Mouse (Mus musculus): ENCODE measurements around the gene Igsf21.

- TF ChIP-seq E2F4 (IDR thresholded peaks at IDR 0.05; ENCODE audit: insufficient read depth) = no peak
- no peak for TF ChIP-seq TCF12 (IDR thresholded peaks at IDR 0.05; ENCODE audit: insufficient read depth, poor library complexity, severe bottlenecking)
- TF ChIP-seq SRF (IDR thresholded peaks at IDR 0.05; ENCODE audit: control insufficient read depth, insufficient read length, low read depth) = no peak
- no peak for TF ChIP-seq POLR2A (IDR thresholded peaks at IDR 0.05; ENCODE audit: insufficient read length, low read depth)
- TF ChIP-seq USF1 (IDR thresholded peaks at IDR 0.05; ENCODE audit: low read depth) = no peak
- TF ChIP-seq MYOD1 (IDR thresholded peaks at IDR 0.05; ENCODE audit: control insufficient read depth in 1 of 3, insufficient read length in 2 of 3, low read depth in 2 of 3) = no peak
- no peak for TF ChIP-seq POLR2AphosphoS2 (IDR thresholded peaks at IDR 0.05; ENCODE audit: insufficient read length, low read depth)
- TF ChIP-seq MAX (IDR thresholded peaks at IDR 0.05; ENCODE audit: low read depth) = no peak
Measured at GRCm38 (mm10) chr4:140179576-140179975, 67.0 kb downstream of the Igsf21 start.

All from myocyte (in vitro differentiated cells).